Mouse (Mus musculus) liver, postnatal 0 days (tissue): Measurements from ENCODE around the gene Ccdc155.

Source experiments
- CTCF ChIP-seq: sonication (generic); IDR thresholded peaks from 2 replicates; pipeline ENCODE4 v1.5.1; 2016; ENCODE audit warnings: antibody characterized with exemption, low read depth
- EP300 ChIP-seq: IDR thresholded peaks from 2 replicates; pipeline ENCODE4 v1.6.1; 2016; ENCODE audit warnings: antibody characterized with exemption, low read depth, mild to moderate bottlenecking

DNA sequence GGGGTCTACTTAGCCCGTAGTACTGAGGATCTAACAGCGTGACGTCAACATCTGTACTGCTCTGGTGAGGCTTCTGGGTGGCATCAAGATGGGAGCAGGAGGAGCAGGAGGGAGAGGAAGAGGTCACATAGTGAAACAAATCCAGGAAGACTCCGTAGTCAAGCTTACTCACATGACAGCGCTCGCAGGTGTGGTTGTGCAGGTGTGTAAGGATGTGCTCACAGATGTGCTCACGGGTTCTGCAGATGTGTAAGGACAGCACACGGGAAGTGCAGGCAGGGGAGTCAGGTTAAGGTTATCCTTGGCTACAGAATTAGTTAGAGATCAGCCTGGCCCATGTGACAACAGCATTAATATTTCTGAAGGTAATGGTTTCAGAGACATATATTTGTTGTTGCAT, 49.1 kb upstream of the Ccdc155 start:
- TF ChIP-seq CTCF (no peak), EP300 (no peak)
